Mouse (Mus musculus) heart, embryonic 14.5 days (tissue): ENCODE measurements at regions not wholly inside any gene's neighbourhood (a gene's known extent, or its start where the extent isn't known, plus 50 kb on each side); places are given as distances from the start of the nearest gene placed in this dataset.

Source experiments
- ATAC-seq: fragments of 200-750 bp; cut with Nextera tagmentation; 2 replicates; pipeline ENCODE4 v1.8.0; 2017; ENCODE audit warnings: low read depth, moderate TSS enrichment; ENCODE audit not compliant: insufficient number of reproducible peaks, insufficient read depth, low FRiP score
- H3K27ac ChIP-seq, 2 experiments: fragments of 200-500 bp in 1 of 2; fragments of 300-500 bp in 1 of 2; sonication (generic) in 1 of 2; replicated peaks in 1 of 2; 2 replicates each; pipeline ENCODE4 v1.5.1; 2012 to 2014; ENCODE audit warnings: low read depth in 2 of 2, low read length in 2 of 2, control low read depth in 1 of 2, mild to moderate bottlenecking in 1 of 2, mixed read lengths in 1 of 2; ENCODE audit not compliant: control insufficient read depth in 1 of 2, insufficient read depth in 1 of 2
- H3K27me3 ChIP-seq: fragments of 300-500 bp; sonication (generic); 2 replicates; pipeline ENCODE4 v1.6.1; 2014; ENCODE audit warnings: mild to moderate bottlenecking, low read length, control low read depth; ENCODE audit not compliant: control insufficient read depth, insufficient read depth
- H3K36me3 ChIP-seq: fragments of 300-500 bp; sonication (generic); 2 replicates; pipeline ENCODE4 v1.6.1; 2014; ENCODE audit warnings: mild to moderate bottlenecking, control low read depth, low read length, mixed read lengths; ENCODE audit not compliant: control insufficient read depth, insufficient read depth
- H3K4me1 ChIP-seq, 2 experiments: fragments of 200-500 bp in 1 of 2; fragments of 300-500 bp in 1 of 2; sonication (generic) in 1 of 2; 2 replicates each; pipeline ENCODE4 v1.6.1; 2012 to 2014; ENCODE audit warnings: low read length in 2 of 2, control low read depth in 1 of 2, mixed read lengths in 1 of 2; ENCODE audit not compliant: control insufficient read depth in 2 of 2, insufficient read depth in 2 of 2
- H3K4me2 ChIP-seq: fragments of 300-500 bp; sonication (generic); 2 replicates; pipeline ENCODE4 v1.6.1; 2014; ENCODE audit warnings: mild to moderate bottlenecking, low read length
- H3K4me3 ChIP-seq, 2 experiments: fragments of 200-500 bp in 1 of 2; fragments of 300-500 bp in 1 of 2; sonication (generic) in 1 of 2; 2 replicates each; pipeline ENCODE4 v1.5.1; 2012 to 2014; ENCODE audit warnings: low read length in 2 of 2, mild to moderate bottlenecking in 2 of 2, control low read depth in 1 of 2, low read depth in 1 of 2, moderate library complexity in 1 of 2; ENCODE audit not compliant: control insufficient read depth in 1 of 2, insufficient read depth in 1 of 2
- H3K9ac ChIP-seq: fragments of 300-500 bp; sonication (generic); 2 replicates; pipeline ENCODE4 v1.6.1; 2014; ENCODE audit warnings: mild to moderate bottlenecking, low read length
- H3K9me3 ChIP-seq: fragments of 300-500 bp; sonication (generic); 2 replicates; pipeline ENCODE4 v1.6.1; 2016; ENCODE audit warnings: low read length, control low read depth; ENCODE audit not compliant: control insufficient read depth
- WGBS: fragments of 180-500 bp; shearing (Covaris S2); extraction: QIAGEN DNeasy Blood & Tissue Kit; methylation state at CpG from one replicate; pipeline ENCODE4 v1.1.7; 2014; 5-methylcytosine and 5-hydroxymethylcytosine counted together

- no peak overlapping the region for H3K27ac ChIP-seq
- H3K27me3 ChIP-seq: no peaks in the 10 kb centered on the region
- H3K4me1 ChIP-seq: no peaks in the 10 kb centered on the region
- 82% methylated on average over 3 of the region's 3 CpGs for WGBS
- no peak overlapping the region for H3K4me2 ChIP-seq
- H3K9me3 ChIP-seq: no peaks in the 10 kb centered on the region
- H3K4me3 ChIP-seq: no peak overlapping the region
- H3K36me3 ChIP-seq: no peaks in the 10 kb centered on the region
- no peak overlapping the region for H3K9ac ChIP-seq
- ATAC-seq: no peak
Observed at GRCm38 (mm10) chr14:45826023-45826422, 168.1 kb upstream of the Ddhd1 start.

- no peaks in the 10 kb centered on the region for H3K9me3 ChIP-seq
- H3K27ac ChIP-seq: no peak overlapping the region
- WGBS: 29% methylated on average over 1 of the region's 1 CpGs
- H3K4me1 ChIP-seq: no peaks in the 10 kb centered on the region
- no peak overlapping the region for H3K4me3 ChIP-seq
- H3K4me2 ChIP-seq: no peak overlapping the region
- no peak for ATAC-seq
- H3K9ac ChIP-seq: no peak overlapping the region
- no peaks in the 10 kb centered on the region for H3K36me3 ChIP-seq
- no peaks in the 10 kb centered on the region for H3K27me3 ChIP-seq
Observed at GRCm38 (mm10) chr14:45827096-45827495, 169.2 kb upstream of the Ddhd1 start.

GRCm38 (mm10) chr14:45830457-45830856 is 172.5 kb upstream of the Ddhd1 start:
- Histone ChIP-seq H3K9ac (no peak overlapping the region), H3K27me3 (no peaks in the 10 kb centered on the region), H3K36me3 (no peaks in the 10 kb centered on the region), H3K4me3 (no peak overlapping the region), H3K4me2 (no peak overlapping the region), H3K9me3 (no peaks in the 10 kb centered on the region), H3K27ac (no peak overlapping the region), H3K4me1 (no peaks in the 10 kb centered on the region)
- no peak for ATAC-seq
- WGBS: 92% methylated on average over 5 of the region's 5 CpGs

GRCm38 (mm10) chr14:45837039-45837438 is 179.1 kb upstream of the Ddhd1 start:
- peak overlapping the region; percentile 17; the same call in 1 of the 2 replicates for H3K4me2 ChIP-seq
- no peak for ATAC-seq
- no peak overlapping the region for H3K4me3 ChIP-seq
- H3K36me3 ChIP-seq: no peaks in the 10 kb centered on the region
- H3K27ac ChIP-seq: no peak overlapping the region
- no peak overlapping the region for H3K9ac ChIP-seq
- H3K27me3 ChIP-seq: no peaks in the 10 kb centered on the region
- 45% methylated on average over 11 of the region's 11 CpGs for WGBS
- H3K9me3 ChIP-seq: no peaks in the 10 kb centered on the region
- peaks cover 4 to 6% of the 10 kb centered on the region in 2 experiments; a peak in 1 of 4 replicates for H3K4me1 ChIP-seq

- no peaks in the 10 kb centered on the region for H3K9me3 ChIP-seq
- H3K4me2 ChIP-seq: no peak overlapping the region
- no peaks in the 10 kb centered on the region for H3K4me1 ChIP-seq
- H3K4me3 ChIP-seq: no peak overlapping the region
- WGBS: 68% methylated on average over 1 of the region's 1 CpGs
- no peak overlapping the region for H3K27ac ChIP-seq
- no peaks in the 10 kb centered on the region for H3K36me3 ChIP-seq
- H3K9ac ChIP-seq: no peak overlapping the region
- no peaks in the 10 kb centered on the region for H3K27me3 ChIP-seq
- ATAC-seq: no peak
Observed at GRCm38 (mm10) chr14:45843829-45844228, 185.9 kb upstream of the Ddhd1 start.

GRCm38 (mm10) chr14:45850588-45850987 is 192.6 kb upstream of the Ddhd1 start:
- peaks cover 14 to 18% of the 10 kb centered on the region in 2 experiments for H3K4me1 ChIP-seq
- no peaks in the 10 kb centered on the region for H3K27me3 ChIP-seq
- WGBS: 28% methylated on average over 8 of the region's 8 CpGs
- 0 out of 2 replicates have a peak, but pooled peaks have one; percentile 50 for ATAC-seq
- no peaks in the 10 kb centered on the region for H3K9me3 ChIP-seq
- H3K27ac ChIP-seq: peak overlapping the region; percentile 60 to 71
- no peaks in the 10 kb centered on the region for H3K36me3 ChIP-seq
- H3K9ac ChIP-seq: no peak overlapping the region
- no peak overlapping the region for H3K4me3 ChIP-seq
- peak overlapping the region; percentile 14; the same call in 1 of the 2 replicates for H3K4me2 ChIP-seq

- no peak for ATAC-seq
- no peaks in the 10 kb centered on the region for H3K9me3 ChIP-seq
- H3K27ac ChIP-seq: no peak overlapping the region
- 0 out of 4 replicates have a peak, but pooled peaks cover 0 to 4% of the 10 kb centered on the region in 2 experiments for H3K4me1 ChIP-seq
- no peaks in the 10 kb centered on the region for H3K27me3 ChIP-seq
- WGBS: 14% methylated on average over 9 of the region's 9 CpGs
- no peak overlapping the region for H3K9ac ChIP-seq
- no peak overlapping the region for H3K4me3 ChIP-seq
- no peaks in the 10 kb centered on the region for H3K36me3 ChIP-seq
- peak overlapping the region; percentile 47 for H3K4me2 ChIP-seq
Observed at GRCm38 (mm10) chr14:45878428-45878827, 220.5 kb upstream of the Ddhd1 start.

- Histone ChIP-seq H3K4me1 (peaks cover 22 to 35% of the 10 kb centered on the region in 2 experiments), H3K9ac (0 out of 2 replicates have a peak overlapping the region, but pooled peaks have one; percentile 32), H3K4me3 (no peak overlapping the region), H3K27me3 (no peaks in the 10 kb centered on the region), H3K9me3 (no peaks in the 10 kb centered on the region), H3K4me2 (peak overlapping the region; percentile 46), H3K27ac (peak overlapping the region; percentile 91 to 95), H3K36me3 (no peaks in the 10 kb centered on the region)
- peak; percentile 66 for ATAC-seq
- 9% methylated on average over 6 of the region's 6 CpGs for WGBS
Observed at GRCm38 (mm10) chr14:45920783-45921182, 262.8 kb upstream of the Ddhd1 start.
